Mouse (Mus musculus): ENCODE results near the gene Ctsh.
"Not testable (repeated sequence)": the region's sequence is repeated elsewhere in the genome, so short reads cannot be mapped to it uniquely, and the experiment has no call there.

The Ctsh gene

DNA sequence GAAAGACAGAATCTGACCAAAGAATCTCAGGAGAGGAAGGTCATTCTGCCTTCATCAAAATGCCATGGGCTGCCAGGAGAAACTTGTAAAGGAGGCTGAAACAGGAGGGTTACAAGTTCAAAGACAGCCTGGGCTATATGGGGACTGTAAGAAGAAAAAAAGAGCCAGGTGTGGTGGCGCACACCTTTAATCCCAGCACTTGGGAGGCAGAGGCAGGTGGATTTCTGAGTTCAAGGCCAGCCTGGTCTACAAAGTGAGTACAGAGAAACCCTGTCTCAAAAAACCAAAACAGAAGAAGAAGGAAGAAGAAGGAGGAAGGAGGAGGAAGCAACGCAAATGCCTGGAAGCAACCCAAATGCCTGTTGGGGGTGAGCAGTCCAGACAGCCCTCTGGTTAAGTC, at the start of gene Ctsh:
Ctsh (plus strand) TSS at position 301 of the 400 bp plus-strand sequence.
- DNase-seq = no peak

DNA sequence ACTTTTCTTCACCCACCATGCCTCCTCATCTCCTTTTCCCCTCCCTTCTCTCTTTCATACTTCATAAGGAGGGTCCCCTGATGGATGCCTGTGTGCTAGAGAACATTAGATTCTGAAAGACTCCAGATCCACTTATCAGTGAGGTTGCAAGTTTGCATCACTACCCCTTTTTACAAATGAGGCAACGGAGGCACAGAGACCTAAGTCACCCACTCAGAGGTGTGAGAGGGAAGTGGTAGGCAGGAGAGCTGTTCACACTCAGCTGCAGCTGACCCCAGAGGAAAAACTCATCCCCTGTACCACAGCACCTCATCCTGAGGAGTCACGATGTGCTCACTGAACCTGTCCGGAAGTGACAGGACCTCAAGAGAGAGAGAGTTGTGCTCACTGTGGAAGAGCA, 47.5 kb upstream of the Ctsh start:
- no peak for DNase-seq

DNA sequence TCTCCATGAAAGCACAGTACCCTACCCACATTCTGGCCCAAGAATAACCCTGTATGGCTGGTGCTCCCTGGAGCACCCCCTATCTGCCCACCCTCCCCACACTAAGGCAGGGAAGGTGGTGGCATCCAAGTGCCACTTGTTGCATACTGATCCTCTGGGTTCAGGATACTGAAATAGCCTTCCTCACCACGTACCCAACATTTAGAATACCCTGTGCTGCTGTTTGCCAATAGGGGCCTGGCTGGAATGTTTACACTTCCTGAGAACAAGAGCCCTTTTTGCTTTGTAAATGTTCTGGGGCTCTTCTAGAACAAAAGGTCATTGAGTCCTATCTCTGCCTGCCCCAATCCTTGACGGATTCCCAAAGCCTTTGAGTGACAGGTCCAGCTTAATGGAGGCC, 46.9 kb upstream of the Ctsh start:
- DNase-seq = no peak

DNA sequence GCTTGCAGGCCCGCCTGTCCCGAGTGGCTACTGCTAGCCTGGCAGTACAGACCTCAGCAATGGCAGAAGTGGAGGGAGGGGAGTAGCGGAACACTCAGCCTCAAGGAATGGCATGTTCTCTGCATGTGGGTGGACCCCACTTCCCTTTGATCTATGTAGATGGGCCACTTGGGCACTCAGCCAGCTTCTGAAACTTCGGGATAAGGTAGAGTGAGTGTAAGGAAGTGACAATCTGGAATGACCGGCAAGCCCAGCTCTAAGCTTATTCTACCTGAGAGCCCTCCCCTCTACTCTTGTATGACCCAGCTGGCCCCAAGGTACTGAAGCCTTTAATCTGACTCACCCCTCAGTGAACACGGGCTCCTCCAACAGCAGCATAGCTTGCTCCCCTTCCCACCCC, 45.8 kb upstream of the Ctsh start:
- no peak for DNase-seq

DNA sequence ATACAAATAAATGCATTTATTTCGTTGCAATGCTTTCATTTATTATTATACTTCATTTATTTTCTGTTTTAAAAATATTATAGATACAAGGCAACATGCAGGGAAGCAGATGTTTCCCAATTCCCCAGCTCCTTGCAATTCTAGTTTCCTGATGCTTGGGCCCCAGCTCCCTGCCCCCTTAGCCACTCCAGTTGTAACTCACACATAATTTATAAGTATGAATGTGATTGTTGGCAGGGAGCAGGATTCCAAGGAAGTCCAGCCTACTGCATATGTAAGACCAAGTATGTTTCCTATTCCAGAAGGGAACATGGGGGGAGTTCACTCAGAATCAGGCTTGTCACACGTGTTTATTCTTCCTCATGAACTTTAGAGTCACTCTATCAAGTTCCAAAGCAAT, 42.1 kb upstream of the Ctsh start:
- peak; percentile 9 for DNase-seq

DNA sequence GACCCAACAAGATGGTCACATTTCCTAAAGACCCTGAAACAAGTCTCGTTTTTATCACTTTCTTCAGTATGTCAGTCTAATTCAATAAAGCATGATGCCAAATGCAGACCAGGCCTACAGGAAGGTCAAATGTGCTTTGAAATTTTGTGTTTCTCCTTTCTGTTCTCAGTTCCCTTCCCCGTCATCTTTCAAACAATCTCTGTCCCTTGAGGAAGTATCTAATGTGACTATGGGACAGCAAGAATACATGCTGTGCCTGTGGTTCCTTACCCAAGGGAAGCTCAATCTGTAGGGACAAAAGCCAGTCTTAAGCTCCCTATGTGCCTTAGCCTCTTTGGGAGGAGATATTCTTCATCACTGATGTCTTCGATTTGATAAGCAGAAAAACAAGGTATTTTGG, 39.3 kb upstream of the Ctsh start:
- DNase-seq = no peak

DNA sequence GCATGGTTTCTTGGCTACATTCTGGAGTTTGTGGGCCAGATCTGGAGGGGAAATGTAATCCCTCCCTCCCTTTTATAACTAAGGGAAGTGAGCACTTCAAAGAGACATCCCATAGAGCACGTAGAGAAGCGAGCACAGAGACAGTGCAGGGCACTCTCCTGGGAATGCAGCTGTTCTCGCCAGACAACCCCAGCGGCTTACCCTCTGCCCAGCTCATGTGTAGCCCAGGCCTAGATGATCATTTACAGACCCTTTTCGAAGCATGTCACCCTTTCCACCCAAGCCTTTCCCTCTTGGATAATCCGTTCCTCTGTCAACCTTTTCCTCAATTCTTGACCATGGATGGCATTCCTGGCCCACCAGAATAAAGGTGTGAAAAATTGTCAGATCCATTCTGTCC, 37.7 kb upstream of the Ctsh start:
- no peak for DNase-seq

DNA sequence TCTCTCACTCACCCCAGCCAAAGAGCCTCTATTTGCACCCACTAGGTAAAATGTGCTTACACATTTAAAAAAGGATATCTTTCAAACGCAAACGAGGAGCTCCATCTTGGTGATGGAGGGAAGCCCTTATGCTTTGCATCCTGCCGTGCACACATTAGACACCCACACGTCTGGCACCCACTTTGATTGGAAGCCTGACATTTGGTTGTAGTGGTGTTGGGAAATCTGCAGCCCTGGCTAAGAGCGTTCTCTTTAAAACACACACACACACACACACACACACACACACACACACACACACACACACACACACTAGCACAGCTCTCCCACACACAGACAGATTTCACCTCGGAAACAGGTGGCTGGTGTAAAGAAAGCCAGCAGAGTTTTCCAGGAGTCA, 33.1 kb upstream of the Ctsh start:
- DNase-seq = no peak

DNA sequence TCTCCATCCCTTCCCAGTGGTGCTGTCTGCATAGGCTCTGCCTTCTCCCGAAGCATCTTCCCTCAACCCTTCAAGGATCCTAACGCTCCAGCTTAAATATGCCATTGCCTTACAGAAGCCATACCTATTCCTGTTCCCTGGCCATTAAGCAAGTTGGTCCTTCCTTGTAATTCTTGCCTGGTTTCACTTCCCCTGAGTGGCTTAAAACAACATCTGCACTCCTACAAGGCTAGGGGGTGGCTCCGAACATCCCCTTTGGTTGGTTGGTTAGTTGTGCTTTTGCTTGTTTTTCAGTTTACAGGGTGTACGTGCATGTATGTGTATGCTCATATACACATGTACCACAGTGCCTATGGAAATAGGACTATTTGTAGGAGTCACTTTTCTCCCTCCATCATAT, 32.5 kb upstream of the Ctsh start:
- no peak for DNase-seq

DNA sequence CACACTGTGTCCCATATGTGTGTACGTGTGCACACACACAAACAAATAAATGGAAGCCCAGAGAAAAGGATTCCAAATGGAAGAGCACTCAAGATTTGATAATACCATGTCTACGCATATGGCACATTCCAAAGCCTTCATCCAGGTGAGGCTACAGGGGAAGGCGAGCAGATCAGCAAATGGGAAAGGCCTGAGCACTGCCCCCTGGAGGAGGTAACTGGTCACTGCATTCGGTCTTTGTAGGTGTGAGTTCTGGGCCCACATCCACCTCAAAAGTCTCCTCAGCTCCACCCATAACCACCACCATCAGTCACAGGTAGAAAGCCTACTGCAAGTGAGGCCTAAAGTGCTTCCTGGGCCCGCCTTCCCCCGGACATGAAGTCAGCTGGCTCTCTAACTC, 26.2 kb upstream of the Ctsh start:
- DNase-seq = no peak

DNA sequence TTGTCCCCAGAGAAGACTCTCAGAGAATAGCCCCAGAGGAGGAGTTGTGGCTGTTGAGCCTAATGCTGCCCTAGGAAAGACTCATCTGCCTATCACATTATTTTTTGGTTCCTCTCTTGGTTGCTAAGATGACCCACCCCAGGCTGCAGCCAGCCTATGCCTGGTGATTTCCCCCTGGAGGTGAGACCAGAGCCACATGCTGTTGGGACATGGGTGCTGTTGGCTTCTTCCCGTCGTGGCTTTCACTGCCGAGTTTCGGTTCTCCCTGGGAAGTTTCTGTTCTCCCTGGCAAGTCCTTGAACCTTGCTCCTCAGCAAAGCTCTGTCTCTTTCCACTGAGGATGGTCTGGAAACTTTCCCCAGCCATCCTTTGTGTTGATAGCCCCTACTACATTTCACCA, 20.0 kb upstream of the Ctsh start:
- no peak for DNase-seq

DNA sequence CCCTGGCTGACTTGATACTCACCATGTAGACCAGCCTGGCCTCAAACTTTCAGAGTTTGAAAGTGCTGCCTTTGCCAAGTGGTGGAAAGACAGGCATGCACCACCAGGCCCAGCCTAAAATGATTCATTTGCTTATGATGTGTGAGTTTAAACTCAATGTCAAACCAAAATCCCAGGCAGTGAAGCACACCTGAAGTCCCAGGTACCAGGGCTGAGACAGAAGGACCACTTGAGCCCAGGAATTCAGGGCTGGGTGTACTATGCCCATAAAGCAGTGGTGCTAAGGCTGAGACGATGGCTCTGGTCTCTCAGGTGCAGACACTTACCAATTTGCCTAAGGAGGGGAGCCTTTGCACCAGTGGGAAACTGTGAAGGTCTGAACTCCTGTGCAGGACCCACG, 18.8 kb upstream of the Ctsh start:
- DNase-seq = no peak

DNA sequence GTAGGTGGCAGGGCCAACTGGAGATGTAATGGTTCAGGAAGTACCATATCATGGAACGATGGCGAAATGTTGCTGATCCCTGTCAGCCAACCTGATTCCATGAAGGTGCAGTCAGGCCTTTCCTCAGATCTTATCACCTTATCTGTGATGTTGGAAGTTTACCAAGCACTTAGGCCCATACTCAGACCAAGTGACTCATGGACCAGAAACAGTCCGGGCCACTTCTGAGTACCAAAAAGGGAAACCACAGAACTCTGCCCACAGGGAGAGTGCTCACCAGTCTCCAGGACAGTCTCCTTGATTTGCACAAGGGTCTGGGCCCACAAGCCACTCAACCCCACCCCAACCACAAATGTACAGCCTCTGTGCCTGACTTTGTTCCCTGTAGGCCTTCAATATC, 18.2 kb upstream of the Ctsh start:
- DNase-seq = no peak

DNA sequence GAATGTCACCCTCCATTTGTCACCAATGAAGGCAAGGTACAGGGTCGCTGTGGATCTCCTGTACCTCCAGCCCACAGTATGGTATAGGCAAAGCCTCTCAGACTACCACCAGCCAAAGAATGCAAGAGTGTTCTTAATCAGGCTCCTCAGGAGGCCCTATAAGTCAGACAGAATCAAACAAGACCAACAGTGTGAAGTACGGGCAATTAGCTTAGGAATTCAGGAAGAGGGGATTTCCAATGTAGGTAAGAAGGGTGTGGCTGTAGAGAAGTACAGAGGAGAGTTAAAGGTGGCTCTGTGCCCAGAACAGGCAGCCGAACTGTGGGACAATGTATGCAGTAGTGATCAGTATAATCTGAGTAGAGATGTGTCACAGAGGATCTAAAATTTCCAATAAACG, 17.6 kb upstream of the Ctsh start:
- DNase-seq = no peak

DNA sequence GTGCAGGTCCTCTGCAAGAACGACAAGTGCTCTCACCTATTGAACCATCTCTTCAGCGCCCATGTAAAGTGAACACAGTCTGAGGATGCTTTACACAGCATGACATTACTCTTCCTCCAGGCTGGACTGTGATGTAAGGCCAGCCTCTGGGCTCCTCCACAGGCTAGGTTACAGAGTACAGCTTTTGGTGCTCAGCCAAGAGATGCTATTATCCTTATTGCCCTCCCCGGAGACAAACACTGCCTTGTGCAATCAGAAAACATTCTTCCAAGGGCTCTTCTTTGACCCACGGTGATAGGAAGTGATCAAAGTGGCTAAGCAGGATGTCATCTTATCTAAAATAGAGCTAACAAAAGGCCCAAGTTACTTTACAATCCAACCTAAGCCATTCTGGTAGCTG, 15.4 kb upstream of the Ctsh start:
- DNase-seq = no peak

DNA sequence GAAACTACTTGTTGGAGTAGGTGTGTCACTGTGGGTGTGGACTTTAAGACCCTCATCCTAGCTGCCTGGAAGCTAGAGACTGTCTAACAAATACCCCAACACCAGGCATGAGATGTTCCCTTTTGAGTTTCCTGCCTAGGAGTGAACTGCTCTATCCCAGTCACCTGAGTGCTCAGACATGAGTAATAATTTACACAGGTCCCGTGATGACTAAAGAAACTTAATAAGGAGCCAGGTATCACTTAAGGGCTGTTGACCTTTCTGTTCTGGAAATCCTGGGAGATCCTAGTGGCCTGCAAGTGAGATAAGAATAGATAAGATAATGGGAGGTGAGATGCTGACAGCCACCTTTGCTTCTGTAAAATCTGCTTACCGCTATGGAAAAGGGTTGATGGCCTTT, 13.0 kb upstream of the Ctsh start:
- no peak for DNase-seq

DNA sequence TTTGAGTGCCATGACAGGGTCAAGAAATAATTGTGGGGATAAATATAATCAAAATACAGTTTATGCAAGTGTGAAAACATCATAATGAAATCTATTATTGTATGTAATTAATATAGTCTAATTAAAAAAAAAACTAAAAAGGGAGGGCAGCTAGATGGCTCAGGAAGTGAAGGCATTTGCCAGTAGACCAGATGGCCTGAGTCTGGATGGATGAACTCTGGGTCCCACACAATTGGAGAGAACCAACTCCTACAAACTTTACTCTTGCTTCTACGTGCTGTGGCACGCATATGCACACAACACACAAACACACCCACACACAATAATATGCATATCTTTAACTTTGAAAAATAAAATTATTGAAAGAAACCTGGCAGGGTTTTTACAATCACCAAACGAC, 12.4 kb upstream of the Ctsh start:
- no peak for DNase-seq

DNA sequence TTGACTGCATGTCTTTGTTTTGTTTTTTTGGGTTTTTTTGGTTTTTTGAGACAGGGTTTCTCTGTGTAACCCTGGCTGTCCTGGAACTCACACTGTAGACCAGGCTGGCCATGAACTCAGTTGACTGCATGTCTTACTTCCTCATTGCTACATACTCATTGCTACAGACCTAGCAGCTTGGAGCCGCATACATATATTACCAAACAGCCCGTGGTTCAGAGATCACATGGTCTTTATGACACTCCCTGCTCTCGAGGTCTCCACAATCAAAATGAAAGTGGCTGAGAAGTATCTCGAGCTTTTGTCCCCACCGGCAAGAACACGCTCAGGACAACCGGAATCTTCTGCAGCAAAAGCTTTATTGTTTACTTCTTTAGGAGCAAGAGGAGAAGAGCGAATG, 11.0 kb upstream of the Ctsh start:
- not testable (repeated sequence) for DNase-seq

DNA sequence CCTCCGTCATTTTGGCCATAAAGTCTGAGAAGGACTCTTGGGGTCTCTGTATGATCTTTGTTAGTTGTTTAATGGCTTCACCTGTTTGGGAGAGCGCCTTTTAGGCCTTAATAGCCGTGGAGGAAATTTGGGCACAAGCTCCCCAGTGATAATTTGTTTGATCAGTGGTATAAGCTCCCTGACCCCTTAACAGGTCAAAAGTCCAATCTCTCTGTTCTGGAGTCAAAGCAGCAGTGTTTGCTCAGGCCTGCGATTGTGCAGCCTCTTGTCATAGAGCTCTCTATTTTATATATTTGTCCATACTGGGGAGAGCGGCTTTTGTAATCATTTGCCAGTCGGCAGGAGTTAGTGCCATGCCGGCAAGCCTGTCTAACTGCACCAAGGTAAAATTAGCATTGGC, 8.8 kb upstream of the Ctsh start:
- no peak for DNase-seq

DNA sequence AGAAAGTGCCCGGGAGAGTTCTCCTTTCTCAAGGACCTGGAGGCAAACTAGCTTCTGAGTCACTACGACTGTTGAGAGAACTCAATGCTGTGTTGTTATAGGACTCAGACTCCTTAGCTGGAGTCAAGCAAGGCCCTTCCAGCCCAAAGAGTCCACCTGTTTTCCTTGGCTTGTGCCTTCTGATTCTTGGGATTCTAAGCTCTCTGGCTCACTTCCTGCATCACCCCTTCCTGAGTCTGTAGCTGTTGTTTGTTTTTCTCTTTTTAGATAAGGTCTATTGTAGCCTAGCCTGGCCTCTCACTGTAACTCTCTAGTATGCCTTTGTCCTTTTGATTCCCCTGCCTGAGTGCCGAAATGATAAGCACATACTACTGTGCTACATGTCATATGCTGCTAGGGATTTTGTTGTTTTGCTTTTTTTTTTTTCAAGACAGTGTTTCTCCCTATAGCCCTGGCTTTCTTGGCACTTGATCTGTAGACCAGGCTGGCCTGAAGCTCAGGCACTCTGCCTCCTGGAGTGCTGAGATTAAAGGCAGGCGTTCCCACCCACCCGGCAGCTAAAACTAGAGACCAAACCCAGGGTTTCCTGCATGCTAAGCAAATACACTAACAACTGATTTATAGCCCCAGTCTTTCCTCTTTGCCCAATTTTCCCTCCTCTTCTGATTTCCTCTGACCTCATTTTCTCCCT, 5.9 kb upstream of the Ctsh start:
- DNase-seq = no peak

DNA sequence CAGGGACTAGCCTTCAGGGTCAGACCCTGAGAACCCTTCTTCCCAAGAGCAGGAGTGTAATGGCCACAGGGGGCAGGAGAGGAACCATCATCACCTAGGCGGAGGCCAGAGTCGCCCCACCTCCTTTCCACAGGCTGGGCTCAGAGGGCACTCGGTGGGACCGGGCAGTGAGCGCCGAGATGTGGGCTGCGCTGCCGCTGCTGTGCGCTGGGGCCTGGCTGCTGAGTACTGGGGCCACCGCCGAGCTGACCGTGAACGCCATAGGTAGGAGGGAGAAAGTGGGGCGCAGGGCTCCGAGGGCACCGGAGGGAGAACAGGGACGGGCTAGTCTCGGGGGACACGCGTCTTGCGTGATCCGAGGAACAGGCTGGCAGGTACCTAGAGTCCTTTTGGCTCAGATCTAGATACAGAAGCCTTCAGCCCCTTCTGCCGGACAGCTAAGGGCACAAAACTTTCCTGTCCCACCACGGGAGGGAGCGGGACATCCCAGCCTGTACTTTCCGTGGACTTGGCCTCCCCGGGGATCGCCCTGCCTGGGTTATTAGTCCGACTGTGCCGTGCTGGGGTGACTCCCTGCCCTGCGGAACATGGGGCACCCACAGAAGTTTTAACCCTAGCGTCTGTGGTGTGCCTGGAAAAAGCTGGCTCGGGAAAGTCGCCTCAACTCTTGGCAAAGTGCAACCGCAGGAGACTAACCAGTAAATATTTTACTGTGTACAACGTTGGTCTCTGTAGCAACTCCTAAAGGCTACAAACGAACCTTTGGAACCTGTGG, 606 bp downstream of the Ctsh start:
- peak; percentile 89 for DNase-seq

DNA sequence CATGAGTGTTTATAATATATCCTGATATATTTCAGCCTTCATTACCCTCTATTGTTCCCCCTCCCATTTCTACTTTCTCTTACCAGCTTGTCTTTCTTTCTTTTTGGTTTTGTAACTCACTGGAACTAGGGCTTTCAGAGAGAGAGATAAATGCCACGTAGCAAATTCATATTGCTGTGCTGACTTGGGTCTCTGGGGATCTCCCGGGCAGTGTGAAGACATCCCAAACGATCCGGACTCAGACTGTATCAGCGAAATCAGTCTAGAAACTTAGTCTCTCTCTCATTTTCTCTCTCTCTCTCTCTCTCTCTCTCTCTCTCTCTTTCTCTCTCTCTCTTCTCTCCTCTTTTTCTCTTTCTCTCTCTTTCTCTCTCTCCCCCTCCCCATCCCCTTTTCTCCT, 1.5 kb downstream of the Ctsh start:
- no peak for DNase-seq

DNA sequence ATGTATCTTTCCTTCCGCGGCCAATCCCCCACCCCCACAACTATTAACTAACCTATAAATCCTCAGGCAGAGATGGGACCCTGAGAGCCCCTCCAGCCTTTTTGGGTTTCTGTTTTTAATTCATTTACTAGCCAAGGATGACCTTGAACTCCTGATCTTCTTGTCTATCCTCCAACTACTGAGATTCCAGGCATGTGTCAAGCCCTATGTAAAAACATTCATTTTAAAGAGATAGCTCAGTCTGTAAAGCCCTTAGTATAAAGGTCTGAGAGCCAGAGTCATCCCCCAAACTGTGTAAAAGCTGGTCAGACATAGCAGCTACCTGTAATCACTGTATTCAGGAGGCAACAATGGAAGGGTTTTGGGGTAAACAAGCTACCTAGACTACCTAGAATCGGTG, 2.0 kb downstream of the Ctsh start:
- no peak for DNase-seq

DNA sequence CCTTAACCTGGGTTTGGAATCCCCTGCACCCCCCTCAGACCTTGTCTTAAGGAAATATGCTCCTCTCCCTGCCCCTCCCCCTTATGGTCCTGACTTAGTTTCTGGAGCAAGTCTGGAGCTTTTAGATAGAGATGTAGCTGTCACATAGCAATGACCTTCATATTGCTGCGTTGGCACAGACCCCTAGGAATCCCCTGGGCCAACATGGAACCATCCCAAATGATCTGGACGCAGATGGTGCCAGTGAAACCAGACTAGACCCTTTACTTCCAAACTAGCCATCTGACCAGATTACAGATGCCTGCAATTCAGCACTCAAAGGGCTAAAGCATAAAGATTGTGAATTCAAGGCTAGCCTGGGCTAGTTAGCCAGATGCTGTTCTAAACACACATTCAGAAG, 2.8 kb downstream of the Ctsh start:
- no peak for DNase-seq
